Mouse (Mus musculus): ENCODE data around the gene Ddx59.
A peak's percentile ranks its signal among the peaks of the same experiment; 100 is the strongest.

Gene Ddx59

GRCm38 (mm10) chr1:136414798-136415755 lies at the start of gene Ddx59:
Gene Ddx59 (plus strand): TSS chr1:136415271.
- DNase-seq (ENCODE audit: low read depth): peak; percentile 79

- DNase-seq (ENCODE audit: low read depth): no peak
Measured at GRCm38 (mm10) chr1:136365986-136366385, 49.1 kb upstream of the Ddx59 start.

- no peak for DNase-seq (ENCODE audit: low read depth)
Measured at GRCm38 (mm10) chr1:136379261-136379660, 35.8 kb upstream of the Ddx59 start.

GRCm38 (mm10) chr1:136380161-136380560 lies 34.9 kb upstream of the Ddx59 start:
- no peak for DNase-seq (ENCODE audit: low read depth)

- no peak for DNase-seq (ENCODE audit: low read depth)
Measured at GRCm38 (mm10) chr1:136380606-136381005, 34.5 kb upstream of the Ddx59 start.

GRCm38 (mm10) chr1:136381169-136381568 lies 33.9 kb upstream of the Ddx59 start:
- no peak for DNase-seq (ENCODE audit: low read depth)

GRCm38 (mm10) chr1:136381583-136381982 lies 33.5 kb upstream of the Ddx59 start:
- DNase-seq (ENCODE audit: low read depth): no peak

- no peak for DNase-seq (ENCODE audit: low read depth)
Measured at GRCm38 (mm10) chr1:136386914-136387313, 28.2 kb upstream of the Ddx59 start.

GRCm38 (mm10) chr1:136394506-136394905 lies 20.6 kb upstream of the Ddx59 start:
- peak; percentile 7 for DNase-seq (ENCODE audit: low read depth)

GRCm38 (mm10) chr1:136395073-136395472 lies 20.0 kb upstream of the Ddx59 start:
- DNase-seq (ENCODE audit: low read depth): no peak

GRCm38 (mm10) chr1:136401281-136401680 lies 13.8 kb upstream of the Ddx59 start:
- no peak for DNase-seq (ENCODE audit: low read depth)

- DNase-seq (ENCODE audit: low read depth): no peak
Measured at GRCm38 (mm10) chr1:136409631-136410030, 5.4 kb upstream of the Ddx59 start.

- no peak for DNase-seq (ENCODE audit: low read depth)
Measured at GRCm38 (mm10) chr1:136415756-136416126, 670 bp downstream of the Ddx59 start.

- no peak for DNase-seq (ENCODE audit: low read depth)
Measured at GRCm38 (mm10) chr1:136418393-136418792, 3.3 kb downstream of the Ddx59 start.

- DNase-seq (ENCODE audit: low read depth): no peak
Measured at GRCm38 (mm10) chr1:136427166-136427969, 12.3 kb downstream of the Ddx59 start.

- no peak for DNase-seq (ENCODE audit: low read depth)
Measured at GRCm38 (mm10) chr1:136428981-136429380, 13.9 kb downstream of the Ddx59 start.

GRCm38 (mm10) chr1:136430126-136430818 lies 15.2 kb downstream of the Ddx59 start:
- no peak for DNase-seq (ENCODE audit: low read depth)

GRCm38 (mm10) chr1:136440741-136441140 lies 25.7 kb downstream of the Ddx59 start:
- no peak for DNase-seq (ENCODE audit: low read depth)

GRCm38 (mm10) chr1:136442809-136443208 lies 27.7 kb downstream of the Ddx59 start:
- DNase-seq (ENCODE audit: low read depth): no peak

- DNase-seq (ENCODE audit: low read depth): no peak
Measured at GRCm38 (mm10) chr1:136444555-136445255, 29.6 kb downstream of the Ddx59 start.

GRCm38 (mm10) chr1:136446933-136447332 lies 31.9 kb downstream of the Ddx59 start:
- DNase-seq (ENCODE audit: low read depth): no peak

- DNase-seq (ENCODE audit: low read depth): no peak
Measured at GRCm38 (mm10) chr1:136447338-136447737, 32.3 kb downstream of the Ddx59 start.
